Mouse (Mus musculus): ENCODE measurements around the gene Gm49361.

DNA sequence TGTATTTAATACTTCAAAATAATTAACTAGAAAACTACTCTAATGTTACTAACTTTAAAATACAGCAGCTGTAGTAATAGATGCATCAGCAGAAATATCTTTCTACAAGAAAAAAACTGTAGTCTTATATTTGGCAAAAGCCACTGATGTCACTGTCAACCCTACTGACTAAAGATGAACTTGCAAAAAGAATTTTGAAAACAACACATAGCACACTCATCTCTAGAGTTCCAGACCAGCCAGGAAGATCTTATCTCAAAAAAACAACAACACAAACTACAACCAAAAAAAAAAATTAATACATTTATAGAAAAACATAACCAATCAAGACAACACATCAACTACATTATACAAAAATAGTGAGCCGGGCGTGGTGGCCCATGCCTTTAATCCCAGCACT, 88.4 kb downstream of the Gm49361 start:
- TF ChIP-seq POLR2A (IDR thresholded peaks at IDR 0.05; ENCODE audit: low read depth, low read length): no peak
- no peak for TF ChIP-seq CTCF (IDR thresholded peaks at IDR 0.05; ENCODE audit: borderline replicate concordance, insufficient read depth, low read length)
